Mouse (Mus musculus): ENCODE measurements around the gene 4930432M17Rik.

The 4930432M17Rik gene

GRCm38 (mm10) chr3:121670462-121670861, at the start of gene 4930432M17Rik:
TSS of gene 4930432M17Rik (plus strand) at chr3:121670762.
- no peak for DNase-seq

- peak in 1 of 2 experiments; percentile 56 for DNase-seq
Observed at GRCm38 (mm10) chr3:121625662-121626061, 44.9 kb upstream of the 4930432M17Rik start.

- DNase-seq: no peak
Observed at GRCm38 (mm10) chr3:121626273-121626672, 44.3 kb upstream of the 4930432M17Rik start.

GRCm38 (mm10) chr3:121628245-121628644, 42.3 kb upstream of the 4930432M17Rik start:
- no peak for DNase-seq

- DNase-seq: no peak
Observed at GRCm38 (mm10) chr3:121630626-121631025, 39.9 kb upstream of the 4930432M17Rik start.

- DNase-seq: no peak
Observed at GRCm38 (mm10) chr3:121634963-121635362, 35.6 kb upstream of the 4930432M17Rik start.

GRCm38 (mm10) chr3:121635505-121635904, 35.1 kb upstream of the 4930432M17Rik start:
- peak; percentile 62 to 82 for DNase-seq

- DNase-seq: peak; percentile 60 to 76
Observed at GRCm38 (mm10) chr3:121636315-121636714, 34.2 kb upstream of the 4930432M17Rik start.

GRCm38 (mm10) chr3:121636748-121637147, 33.8 kb upstream of the 4930432M17Rik start:
- peak; percentile 15 to 30 for DNase-seq

- DNase-seq: no peak
Observed at GRCm38 (mm10) chr3:121637792-121638191, 32.8 kb upstream of the 4930432M17Rik start.

- DNase-seq: no peak
Observed at GRCm38 (mm10) chr3:121638241-121638640, 32.3 kb upstream of the 4930432M17Rik start.

GRCm38 (mm10) chr3:121640611-121641010, 30.0 kb upstream of the 4930432M17Rik start:
- no peak for DNase-seq

GRCm38 (mm10) chr3:121643236-121643635, 27.3 kb upstream of the 4930432M17Rik start:
- DNase-seq: peak in 1 of 2 experiments; percentile 46

- DNase-seq: peak; percentile 32 to 59
Observed at GRCm38 (mm10) chr3:121645447-121645846, 25.1 kb upstream of the 4930432M17Rik start.

- DNase-seq: peak; percentile 29 to 57
Observed at GRCm38 (mm10) chr3:121646364-121647048, 24.1 kb upstream of the 4930432M17Rik start.

GRCm38 (mm10) chr3:121648238-121648778, 22.3 kb upstream of the 4930432M17Rik start:
- no peak for DNase-seq

- peak; percentile 36 to 43 for DNase-seq
Observed at GRCm38 (mm10) chr3:121650052-121650671, 20.4 kb upstream of the 4930432M17Rik start.

- DNase-seq: no peak
Observed at GRCm38 (mm10) chr3:121651710-121652109, 18.9 kb upstream of the 4930432M17Rik start.

GRCm38 (mm10) chr3:121652186-121652585, 18.4 kb upstream of the 4930432M17Rik start:
- DNase-seq: no peak

GRCm38 (mm10) chr3:121656922-121657321, 13.6 kb upstream of the 4930432M17Rik start:
- DNase-seq: no peak

GRCm38 (mm10) chr3:121662705-121663469, 7.7 kb upstream of the 4930432M17Rik start:
- no peak for DNase-seq

GRCm38 (mm10) chr3:121663470-121663847, 7.1 kb upstream of the 4930432M17Rik start:
- no peak for DNase-seq

- DNase-seq: no peak
Observed at GRCm38 (mm10) chr3:121672135-121672790, 1.7 kb downstream of the 4930432M17Rik start.

Measured in lung, postnatal 4 days (tissue).